Mouse (Mus musculus) megakaryocyte, embryonic 14.5 days (primary cell): ENCODE measurements at regions not wholly inside any gene's neighbourhood (a gene's known extent, or its start where the extent isn't known, plus 50 kb on each side); places are given as distances from the start of the nearest gene placed in this dataset.
A peak's percentile ranks its signal among the peaks of the same experiment; 100 is the strongest.

Source experiments
- H3K27me3 ChIP-seq: replicated peaks from 2 replicates; pipeline ENCODE3; 2012; ENCODE audit warnings: inconsistent platforms
- H3K36me3 ChIP-seq: replicated peaks from 2 replicates; pipeline ENCODE3; 2012; ENCODE audit warnings: low read length, inconsistent platforms, mixed read lengths
- H3K4me1 ChIP-seq: 2 replicates; pipeline ENCODE4 v1.6.1; 2012; ENCODE audit warnings: inconsistent platforms
- H3K4me3 ChIP-seq: replicated peaks from 2 replicates; pipeline ENCODE3; 2012; ENCODE audit warnings: moderate library complexity, mild to moderate bottlenecking, inconsistent platforms
- H3K9me3 ChIP-seq: 2 replicates; pipeline ENCODE4 v1.6.1; 2012; ENCODE audit warnings: inconsistent platforms
- FLI1 ChIP-seq: IDR thresholded peaks from 2 replicates; pipeline ENCODE4 v1.6.1; 2012; ENCODE audit warnings: low read length, inconsistent platforms, mixed read lengths
- GATA1 ChIP-seq: IDR thresholded peaks from 3 replicates; pipeline ENCODE4 v1.6.1; 2012; ENCODE audit warnings: mixed read lengths, low read length, inconsistent platforms, borderline replicate concordance

- H3K27me3 ChIP-seq, result no peaks in the 10 kb centered on the region
- H3K4me3 ChIP-seq, result peak overlapping the region; percentile 42
- no peaks in the 10 kb centered on the region for H3K36me3 ChIP-seq
- no peaks in the 10 kb centered on the region for H3K4me1 ChIP-seq
- TF ChIP-seq GATA1 (no peak), FLI1 (no peak)
- H3K9me3 ChIP-seq, result peaks cover 28% of the 10 kb centered on the region
Observed at GRCm38 (mm10) chr13:71874986-71875385, 88.5 kb downstream of the Irx1 start.

GRCm38 (mm10) chr13:71868763-71869162 lies 94.8 kb downstream of the Irx1 start:
- H3K4me1 ChIP-seq, result no peaks in the 10 kb centered on the region
- H3K9me3 ChIP-seq, result peaks cover 35% of the 10 kb centered on the region
- H3K4me3 ChIP-seq, result no peak overlapping the region
- no peaks in the 10 kb centered on the region for H3K27me3 ChIP-seq
- H3K36me3 ChIP-seq, result no peaks in the 10 kb centered on the region
- TF ChIP-seq FLI1 (no peak), GATA1 (no peak)

- Histone ChIP-seq H3K4me1 (no peaks in the 10 kb centered on the region), H3K27me3 (no peaks in the 10 kb centered on the region), H3K4me3 (no peak overlapping the region), H3K9me3 (peaks cover 67% of the 10 kb centered on the region), H3K36me3 (no peaks in the 10 kb centered on the region)
- TF ChIP-seq GATA1, result no peak
- no peak for TF ChIP-seq FLI1
Observed at GRCm38 (mm10) chr13:71853426-71854025, 110.0 kb downstream of the Irx1 start.

GRCm38 (mm10) chr13:71804032-71804958 lies 159.2 kb downstream of the Irx1 start:
- no peaks in the 10 kb centered on the region for H3K4me1 ChIP-seq
- no peak for TF ChIP-seq FLI1
- no peak for TF ChIP-seq GATA1
- H3K4me3 ChIP-seq, result no peak overlapping the region
- no peaks in the 10 kb centered on the region for H3K27me3 ChIP-seq
- H3K9me3 ChIP-seq, result peaks cover 20% of the 10 kb centered on the region
- H3K36me3 ChIP-seq, result no peaks in the 10 kb centered on the region

- H3K27me3 ChIP-seq, result no peaks in the 10 kb centered on the region
- no peak overlapping the region for H3K4me3 ChIP-seq
- TF ChIP-seq GATA1 (no peak), FLI1 (no peak)
Observed at GRCm38 (mm10) chr13:71798288-71798687, 165.2 kb downstream of the Irx1 start.

GRCm38 (mm10) chr13:71784740-71785139 lies 178.8 kb downstream of the Irx1 start:
- Histone ChIP-seq H3K9me3 (peaks cover 40% of the 10 kb centered on the region), H3K4me3 (no peak overlapping the region), H3K4me1 (no peaks in the 10 kb centered on the region), H3K27me3 (no peaks in the 10 kb centered on the region), H3K36me3 (no peaks in the 10 kb centered on the region)
- no peak for TF ChIP-seq FLI1
- no peak for TF ChIP-seq GATA1

More at GRCm38 (mm10) chr13:71798288-71798687, 165.2 kb downstream of the Irx1 start:
- no peaks in the 10 kb centered on the region for H3K36me3 ChIP-seq
- peaks cover 12% of the 10 kb centered on the region for H3K9me3 ChIP-seq
- no peaks in the 10 kb centered on the region for H3K4me1 ChIP-seq

- H3K9me3 ChIP-seq, result peaks cover 15% of the 10 kb centered on the region
- no peaks in the 10 kb centered on the region for H3K4me1 ChIP-seq
- H3K27me3 ChIP-seq, result no peaks in the 10 kb centered on the region
- TF ChIP-seq FLI1 (no peak), GATA1 (no peak)
- H3K36me3 ChIP-seq, result no peaks in the 10 kb centered on the region
- no peak overlapping the region for H3K4me3 ChIP-seq
Observed at GRCm38 (mm10) chr13:71747003-71747965, 216.2 kb downstream of the Irx1 start.

- Histone ChIP-seq H3K4me1 (no peaks in the 10 kb centered on the region), H3K4me3 (no peak overlapping the region), H3K36me3 (no peaks in the 10 kb centered on the region), H3K9me3 (peaks cover 15% of the 10 kb centered on the region), H3K27me3 (no peaks in the 10 kb centered on the region)
- no peak for TF ChIP-seq GATA1
Observed at GRCm38 (mm10) chr13:71746534-71746933, 217.0 kb downstream of the Irx1 start.

- Histone ChIP-seq H3K27me3 (no peaks in the 10 kb centered on the region), H3K4me3 (no peak overlapping the region), H3K4me1 (no peaks in the 10 kb centered on the region), H3K9me3 (peaks cover 60% of the 10 kb centered on the region), H3K36me3 (no peaks in the 10 kb centered on the region)
- TF ChIP-seq FLI1, result no peak
- no peak for TF ChIP-seq GATA1
Observed at GRCm38 (mm10) chr13:71736821-71737345, 226.6 kb downstream of the Irx1 start.
